Mouse (Mus musculus) liver, embryonic 12.5 days (tissue): ENCODE results near the gene Fam219a. TPM values are rescaled to one million over a fixed set of nuclear protein-coding genes. Genes with fewer than 3 reads are reported as not detected.
A peak's percentile ranks its signal among the peaks of the same experiment; 100 is the strongest.

ENCODE experiments used
- ATAC-seq: fragments of 200-750 bp; cut with Nextera tagmentation; 2 replicates; pipeline ENCODE4 v1.8.0; 2017; ENCODE audit warnings: moderate number of reproducible peaks, mild to moderate bottlenecking, moderate library complexity
- H3K27ac ChIP-seq: fragments of 300-500 bp; sonication (generic); 2 replicates; pipeline ENCODE4 v1.5.1; 2016; ENCODE audit warnings: mild to moderate bottlenecking
- H3K27me3 ChIP-seq: fragments of 300-500 bp; sonication (generic); replicated peaks from 2 replicates; pipeline ENCODE4 v1.6.1; 2016; ENCODE audit warnings: mild to moderate bottlenecking, moderate library complexity
- H3K36me3 ChIP-seq: fragments of 300-500 bp; sonication (generic); 2 replicates; pipeline ENCODE4 v1.6.1; 2016; ENCODE audit warnings: mild to moderate bottlenecking, moderate library complexity
- H3K4me1 ChIP-seq: fragments of 300-500 bp; sonication (generic); 2 replicates; pipeline ENCODE4 v1.6.1; 2016
- H3K4me2 ChIP-seq: fragments of 300-500 bp; sonication (generic); 2 replicates; pipeline ENCODE4 v1.6.1; 2016; ENCODE audit warnings: mild to moderate bottlenecking, moderate library complexity
- H3K4me3 ChIP-seq: fragments of 300-500 bp; sonication (generic); 2 replicates; pipeline ENCODE4 v1.5.1; 2016; ENCODE audit warnings: mild to moderate bottlenecking, moderate library complexity
- H3K9ac ChIP-seq: fragments of 300-500 bp; sonication (generic); 2 replicates; pipeline ENCODE4 v1.6.1; 2016; ENCODE audit warnings: mild to moderate bottlenecking, moderate library complexity
- H3K9me3 ChIP-seq: fragments of 300-500 bp; sonication (generic); replicated peaks from 2 replicates; pipeline ENCODE4 v1.6.1; 2016; ENCODE audit warnings: mild to moderate bottlenecking, moderate library complexity
- WGBS: fragments of 180-500 bp; shearing (Covaris S2); methylation state at CpG from one replicate; pipeline ENCODE4 v1.1.7; 2016; ENCODE audit not compliant: insufficient replicate concordance; 5-methylcytosine and 5-hydroxymethylcytosine counted together
- polyA plus RNA-seq: library from polyadenylated mRNA; unstranded; fragments of >200 nt; fragmentation: Nextera tagmentation; extraction: Ambion mirVana; gene quantifications from 2 replicates; pipeline ENCODE4 v1.2.1, GENCODE M21; 2016

Gene Fam219a
- polyA plus RNA-seq, 1 experiment from 2014 or later: 1.0 TPM

GRCm38 (mm10) chr4:41518349-41518748, 51.0 kb downstream of the Fam219a start:
- Histone ChIP-seq H3K4me1 (no peaks in the 10 kb centered on the region), H3K9ac (no peak overlapping the region), H3K27ac (no peak overlapping the region), H3K27me3 (peaks cover 54% of the 10 kb centered on the region), H3K4me2 (no peak overlapping the region), H3K36me3 (no peaks in the 10 kb centered on the region), H3K9me3 (no peaks in the 10 kb centered on the region), H3K4me3 (no peak overlapping the region)
- no peak for ATAC-seq
- WGBS: 64% methylated on average over 7 of the region's 7 CpGs

- 55% methylated on average over 2 of the region's 2 CpGs for WGBS
- no peaks in the 10 kb centered on the region for H3K4me1 ChIP-seq
- ATAC-seq: no peak
These were observed 52.1 kb downstream of the Fam219a start, which contains the start of gene 1110017D15Rik for GRCm38 (mm10) chr4:41517233-41517632. TSS of gene 1110017D15Rik (minus strand) at chr4:41517333.

DNA sequence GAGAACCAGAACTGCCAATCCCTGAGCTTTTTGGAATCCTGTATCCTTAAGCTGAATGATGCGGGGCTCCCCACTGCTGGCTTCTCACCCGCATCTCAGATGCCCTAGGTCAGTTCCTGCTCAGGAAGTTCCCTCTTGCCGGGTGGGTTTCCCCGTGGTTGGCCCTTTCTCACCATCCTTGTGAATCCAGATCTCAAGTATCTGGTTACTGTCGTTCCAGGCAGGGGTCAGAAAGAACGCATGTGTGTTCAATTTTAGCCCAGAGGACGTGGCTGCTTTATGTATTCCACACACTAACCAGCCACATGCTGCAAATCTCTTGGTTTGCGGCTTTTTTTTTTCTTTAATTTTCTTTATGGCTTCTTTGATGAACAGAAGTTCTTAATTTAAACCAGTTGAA, 55.6 kb downstream of the Fam219a start:
- Histone ChIP-seq H3K9ac (no peak overlapping the region), H3K4me3 (no peak overlapping the region), H3K9me3 (no peaks in the 10 kb centered on the region), H3K36me3 (no peaks in the 10 kb centered on the region), H3K27me3 (peaks cover 66% of the 10 kb centered on the region), H3K4me2 (no peak overlapping the region), H3K27ac (no peak overlapping the region), H3K4me1 (no peaks in the 10 kb centered on the region)
- WGBS: 26% methylated on average over 8 of the region's 8 CpGs
- ATAC-seq: no peak

More at GRCm38 (mm10) chr4:41517233-41517632, 52.1 kb downstream of the Fam219a start, which contains the start of gene 1110017D15Rik:
- H3K27me3 ChIP-seq: peaks cover 60% of the 10 kb centered on the region
- H3K36me3 ChIP-seq: no peaks in the 10 kb centered on the region
- no peak within 1 kb of the TSS for H3K4me3 ChIP-seq
- H3K4me2 ChIP-seq: no peak within 1 kb of the TSS
- no peak within 1 kb of the TSS for H3K27ac ChIP-seq
- no peak within 1 kb of the TSS for H3K9ac ChIP-seq
- H3K9me3 ChIP-seq: no peaks in the 10 kb centered on the region

DNA sequence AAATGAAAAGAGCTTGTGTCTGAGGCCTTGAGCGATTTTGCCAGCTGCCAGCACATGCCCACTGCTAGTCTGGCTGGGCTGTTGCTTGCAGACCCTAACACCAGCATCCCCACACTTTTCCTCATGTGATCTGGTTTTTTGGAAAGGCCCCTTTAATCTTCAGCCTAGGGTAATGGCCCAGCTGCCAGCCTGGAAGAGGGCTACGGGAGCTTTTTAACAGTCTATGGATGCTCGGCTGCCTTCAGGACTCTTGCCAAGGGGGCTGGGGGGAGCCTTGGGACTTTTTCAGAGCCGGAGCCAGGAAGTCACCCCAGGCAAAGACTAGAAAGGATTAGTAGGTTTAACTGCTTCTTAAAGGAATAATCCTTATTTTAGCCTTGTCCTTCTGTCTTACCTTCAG, 56.0 kb downstream of the Fam219a start:
- Histone ChIP-seq H3K36me3 (no peaks in the 10 kb centered on the region), H3K27me3 (peaks cover 68% of the 10 kb centered on the region), H3K9me3 (no peaks in the 10 kb centered on the region), H3K9ac (no peak overlapping the region), H3K4me2 (no peak overlapping the region), H3K27ac (no peak overlapping the region), H3K4me1 (no peaks in the 10 kb centered on the region), H3K4me3 (no peak overlapping the region)
- WGBS: 48% methylated on average over 4 of the region's 4 CpGs
- ATAC-seq: no peak

DNA sequence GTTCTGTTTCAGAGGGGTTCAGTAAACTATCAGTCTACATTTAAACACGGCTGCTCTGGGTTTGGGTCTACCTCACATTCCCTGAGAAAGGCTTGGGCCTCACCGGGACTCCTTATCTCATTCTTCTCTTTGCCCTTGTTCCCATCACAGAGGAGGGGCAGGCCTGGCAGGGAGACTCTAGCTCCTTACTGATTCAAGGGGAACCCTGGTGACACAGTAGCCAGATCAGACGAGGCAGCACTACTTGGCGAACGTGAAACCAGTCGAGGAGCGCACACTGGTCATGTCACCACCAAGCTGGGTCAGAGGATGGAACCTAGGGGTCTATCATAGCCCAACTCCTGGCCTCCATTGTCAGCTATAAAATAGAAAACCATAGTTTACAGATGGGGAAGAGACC, 61.3 kb downstream of the Fam219a start:
- Histone ChIP-seq H3K4me1 (peaks cover 21% of the 10 kb centered on the region), H3K36me3 (no peaks in the 10 kb centered on the region), H3K27ac (no peak overlapping the region), H3K4me3 (no peak overlapping the region), H3K9ac (no peak overlapping the region), H3K9me3 (no peaks in the 10 kb centered on the region), H3K4me2 (no peak overlapping the region), H3K27me3 (peaks cover 63% of the 10 kb centered on the region)
- no peak for ATAC-seq
- 40% methylated on average over 7 of the region's 7 CpGs for WGBS

GRCm38 (mm10) chr4:41507326-41507924, 61.9 kb downstream of the Fam219a start:
- H3K27me3 ChIP-seq: peaks cover 60% of the 10 kb centered on the region

GRCm38 (mm10) chr4:41506906-41507305, 62.4 kb downstream of the Fam219a start:
- peak overlapping the region; percentile 83 for H3K4me2 ChIP-seq
- under 1% methylated on average over 29 of the region's 29 CpGs for WGBS
- peak overlapping the region; percentile 53 for H3K4me3 ChIP-seq
- H3K27me3 ChIP-seq: peaks cover 61% of the 10 kb centered on the region
- H3K36me3 ChIP-seq: no peaks in the 10 kb centered on the region
- peak; percentile 58 for ATAC-seq
- peaks cover 32% of the 10 kb centered on the region for H3K4me1 ChIP-seq
- no peaks in the 10 kb centered on the region for H3K9me3 ChIP-seq
- H3K27ac ChIP-seq: no peak overlapping the region
- peak overlapping the region; percentile 56 for H3K9ac ChIP-seq

More at GRCm38 (mm10) chr4:41507326-41507924, 61.9 kb downstream of the Fam219a start:
- ATAC-seq: no peak
- Histone ChIP-seq H3K4me1 (peaks cover 27% of the 10 kb centered on the region), H3K9ac (peak overlapping the region; percentile 56), H3K4me3 (peak overlapping the region; percentile 53), H3K4me2 (peak overlapping the region; percentile 83), H3K36me3 (no peaks in the 10 kb centered on the region), H3K27ac (no peak overlapping the region), H3K9me3 (no peaks in the 10 kb centered on the region)
- WGBS: 8% methylated on average over 22 of the region's 22 CpGs

GRCm38 (mm10) chr4:41506156-41506555, 63.2 kb downstream of the Fam219a start:
- peak overlapping the region; percentile 56; the same call in 1 of the 2 replicates for H3K9ac ChIP-seq
- H3K27ac ChIP-seq: no peak overlapping the region
- peaks cover 32% of the 10 kb centered on the region for H3K4me1 ChIP-seq
- peak overlapping the region; percentile 53 for H3K4me3 ChIP-seq
- H3K9me3 ChIP-seq: no peaks in the 10 kb centered on the region
- no peak for ATAC-seq
- H3K4me2 ChIP-seq: peak overlapping the region; percentile 83
- H3K27me3 ChIP-seq: peaks cover 61% of the 10 kb centered on the region
- WGBS: 11% methylated on average over 13 of the region's 13 CpGs
- H3K36me3 ChIP-seq: no peaks in the 10 kb centered on the region

DNA sequence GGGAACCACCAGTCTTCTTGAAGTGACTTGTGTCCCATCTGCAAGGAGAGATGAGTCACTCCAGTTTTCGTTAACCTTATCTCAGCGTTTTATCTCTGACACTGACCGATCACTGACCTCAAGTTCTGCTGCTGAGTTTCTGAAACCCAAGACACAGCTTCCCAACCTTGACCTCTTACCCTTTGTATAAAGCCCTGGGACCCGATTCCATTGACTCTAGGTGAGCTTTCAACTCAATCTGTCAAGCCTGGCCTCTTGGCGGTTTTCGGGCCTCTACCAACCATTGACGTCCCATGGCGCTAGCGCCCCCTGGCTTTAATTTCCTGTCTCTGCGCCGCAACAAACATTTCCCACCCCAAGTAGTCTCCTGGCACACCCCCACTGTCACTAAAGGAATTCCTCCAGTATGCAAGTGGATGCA, 64.2 kb downstream of the Fam219a start:
- peaks cover 62% of the 10 kb centered on the region for H3K27me3 ChIP-seq
- no peak overlapping the region for H3K27ac ChIP-seq
- 37% methylated on average over 11 of the region's 11 CpGs for whole genome bisulfite sequencing
- H3K36me3 ChIP-seq: no peaks in the 10 kb centered on the region
- peaks cover 32% of the 10 kb centered on the region for H3K4me1 ChIP-seq
- no peak overlapping the region for H3K4me2 ChIP-seq
- H3K4me3 ChIP-seq: no peak overlapping the region
- no peaks in the 10 kb centered on the region for H3K9me3 ChIP-seq
- no peak overlapping the region for H3K9ac ChIP-seq
- no peak for ATAC-seq

DNA sequence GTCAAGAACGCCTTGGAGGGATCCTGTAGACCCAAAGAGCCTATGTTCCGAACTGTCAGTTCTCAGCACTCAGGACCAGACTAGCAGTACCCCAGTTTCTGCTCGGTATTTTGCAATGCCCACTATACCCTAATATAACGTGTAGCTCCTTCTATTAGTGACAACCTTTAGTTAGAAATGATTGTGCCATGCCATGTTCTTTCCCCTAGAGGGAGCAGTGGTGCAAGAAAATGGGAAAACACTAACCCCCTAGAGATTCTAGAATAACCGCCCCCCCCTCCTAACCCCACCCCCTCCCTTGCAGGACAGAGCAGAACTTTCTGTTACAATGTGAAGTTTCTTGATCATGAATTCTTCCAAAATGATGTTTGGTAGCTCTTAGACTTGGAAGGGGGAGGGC, 65.0 kb downstream of the Fam219a start:
- H3K27me3 ChIP-seq: peaks cover 62% of the 10 kb centered on the region
- no peak overlapping the region for H3K9ac ChIP-seq
- 66% methylated on average over 5 of the region's 5 CpGs for WGBS

DNA sequence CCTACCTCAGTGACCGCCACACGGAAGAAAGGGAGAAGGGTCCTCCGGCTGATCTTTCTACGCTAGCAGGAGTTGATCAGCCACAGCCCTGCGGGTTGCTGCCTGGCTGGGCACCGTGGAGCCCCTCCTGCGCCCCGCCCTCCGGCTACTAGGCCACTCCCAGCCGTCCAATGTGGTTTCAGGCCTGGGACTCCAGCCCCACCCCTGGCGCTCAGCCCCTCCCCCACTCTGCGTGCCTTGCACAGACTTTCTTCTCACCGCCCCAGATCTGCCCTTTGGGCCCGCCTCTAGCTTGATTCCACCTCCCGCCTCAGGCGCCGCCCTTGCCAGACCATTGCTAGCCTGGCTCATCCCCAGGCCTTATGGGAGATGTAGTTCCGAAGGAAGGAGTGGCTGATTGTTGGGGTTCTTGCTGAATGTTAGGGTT, 66.3 kb downstream of the Fam219a start, which contains the start of gene AI464131:
Gene AI464131, minus strand, starts transcription at position 91 of the 427 bp plus-strand sequence.
- Histone ChIP-seq H3K4me1 (peaks cover 41% of the 10 kb centered on the region), H3K9me3 (no peaks in the 10 kb centered on the region), H3K36me3 (no peaks in the 10 kb centered on the region), H3K4me3 (peak within 1 kb of the TSS; percentile 43), H3K4me2 (peak within 1 kb of the TSS; percentile 73), H3K27ac (no peak within 1 kb of the TSS), H3K27me3 (peaks cover 62% of the 10 kb centered on the region), H3K9ac (peak within 1 kb of the TSS; percentile 44)
- WGBS: under 1% methylated on average over 18 of the region's 18 CpGs
- peak; percentile 92 for ATAC-seq

More for the DNA sequence above, 65.0 kb downstream of the Fam219a start:
- Histone ChIP-seq H3K4me2 (no peak overlapping the region), H3K4me3 (no peak overlapping the region), H3K36me3 (no peaks in the 10 kb centered on the region), H3K4me1 (peaks cover 32% of the 10 kb centered on the region), H3K9me3 (no peaks in the 10 kb centered on the region), H3K27ac (no peak overlapping the region)
- no peak for ATAC-seq

GRCm38 (mm10) chr4:41502171-41502940, 67.0 kb downstream of the Fam219a start:
- 17% methylated on average over 20 of the region's 20 CpGs for WGBS
- H3K4me3 ChIP-seq: peak overlapping the region; percentile 43
- H3K36me3 ChIP-seq: no peaks in the 10 kb centered on the region
- peaks cover 44% of the 10 kb centered on the region for H3K4me1 ChIP-seq
- peaks cover 62% of the 10 kb centered on the region for H3K27me3 ChIP-seq
- ATAC-seq: peak; percentile 16
- H3K9me3 ChIP-seq: no peaks in the 10 kb centered on the region
- H3K9ac ChIP-seq: peak overlapping the region; percentile 44
- H3K27ac ChIP-seq: no peak overlapping the region
- peak overlapping the region; percentile 73 for H3K4me2 ChIP-seq
